Mouse (Mus musculus) olfactory bulb, adult 2 months (tissue): ENCODE data around the gene Dhx9.
"Not testable (repeated sequence)": the region's sequence is repeated elsewhere in the genome, so short reads cannot be mapped to it uniquely, and the experiment has no call there.

ENCODE experiments used
- CTCF ChIP-seq: fragments of 200-500 bp; IDR thresholded peaks from 2 replicates; pipeline ENCODE4 v1.5.1; 2012; ENCODE audit warnings: low read depth, mild to moderate bottlenecking, low read length, moderate library complexity; ENCODE audit not compliant: insufficient read depth
- POLR2A ChIP-seq: fragments of 200-500 bp; IDR thresholded peaks from 2 replicates; pipeline ENCODE4 v1.6.1; 2012; ENCODE audit warnings: mild to moderate bottlenecking, low read depth, low read length, moderate library complexity; ENCODE audit not compliant: insufficient read depth

DNA sequence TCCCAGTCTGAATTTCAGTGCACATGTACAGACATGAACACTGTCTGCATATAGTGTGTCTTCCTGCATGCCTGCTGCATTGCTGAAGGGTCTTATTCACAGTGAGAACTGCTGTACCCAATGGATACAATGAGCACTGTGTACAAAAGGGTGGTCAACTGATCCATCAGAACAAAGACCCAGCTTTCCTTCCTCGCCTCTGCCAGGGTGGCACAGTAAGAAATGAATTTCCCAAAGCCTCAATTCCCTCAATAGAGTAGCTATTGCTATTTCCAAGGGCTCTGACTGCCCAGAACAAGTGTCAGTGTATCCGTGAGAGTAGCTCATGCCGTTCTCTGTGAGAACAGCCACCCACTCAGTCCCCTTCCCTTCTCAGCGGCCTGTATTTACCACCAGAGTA lies 69.7 kb downstream of the Dhx9 start:
- not testable (repeated sequence) for TF ChIP-seq CTCF, POLR2A
